Mouse (Mus musculus): Measurements from ENCODE around the gene Acsbg2.

Acsbg2 gene

GRCm38 (mm10) chr17:56871767-56872166 lies 2.5 kb downstream of the Acsbg2 start:
- DNase-seq (ENCODE audit: low read depth, low spot score), result no peak

- no peak for DNase-seq (ENCODE audit: low read depth, low spot score)
These were observed 3.8 kb downstream of the Acsbg2 start for GRCm38 (mm10) chr17:56870287-56870953.

GRCm38 (mm10) chr17:56869481-56869977 lies 4.7 kb downstream of the Acsbg2 start:
- DNase-seq (ENCODE audit: low read depth, low spot score), result no peak

GRCm38 (mm10) chr17:56866071-56866470 lies 8.2 kb downstream of the Acsbg2 start:
- no peak for DNase-seq (ENCODE audit: low read depth, low spot score)

GRCm38 (mm10) chr17:56861197-56861596 lies 13.1 kb downstream of the Acsbg2 start:
- DNase-seq (ENCODE audit: low read depth, low spot score), result no peak

- no peak for DNase-seq (ENCODE audit: low read depth, low spot score)
These were observed 15.3 kb downstream of the Acsbg2 start for GRCm38 (mm10) chr17:56858922-56859321.

GRCm38 (mm10) chr17:56858216-56858615 lies 16.0 kb downstream of the Acsbg2 start:
- peak; percentile 60 for DNase-seq (ENCODE audit: low read depth, low spot score)

GRCm38 (mm10) chr17:56855421-56855820 lies 18.8 kb downstream of the Acsbg2 start:
- no peak for DNase-seq (ENCODE audit: low read depth, low spot score)

- DNase-seq (ENCODE audit: low read depth, low spot score), result peak; percentile 10
These were observed 23.1 kb downstream of the Acsbg2 start for GRCm38 (mm10) chr17:56851167-56851566.

GRCm38 (mm10) chr17:56849710-56850109 lies 24.5 kb downstream of the Acsbg2 start:
- DNase-seq (ENCODE audit: low read depth, low spot score), result no peak

- no peak for DNase-seq (ENCODE audit: low read depth, low spot score)
These were observed 25.5 kb downstream of the Acsbg2 start for GRCm38 (mm10) chr17:56848785-56849184.

- no peak for DNase-seq (ENCODE audit: low read depth, low spot score)
These were observed 30.6 kb downstream of the Acsbg2 start for GRCm38 (mm10) chr17:56843678-56844077.

GRCm38 (mm10) chr17:56842173-56842572 lies 32.1 kb downstream of the Acsbg2 start:
- DNase-seq (ENCODE audit: low read depth, low spot score), result no peak

- no peak for DNase-seq (ENCODE audit: low read depth, low spot score)
These were observed 33.7 kb downstream of the Acsbg2 start for GRCm38 (mm10) chr17:56840524-56840923.

- DNase-seq (ENCODE audit: low read depth, low spot score), result no peak
These were observed 37.9 kb downstream of the Acsbg2 start for GRCm38 (mm10) chr17:56836336-56836735.

GRCm38 (mm10) chr17:56833381-56833780 lies 40.9 kb downstream of the Acsbg2 start:
- no peak for DNase-seq (ENCODE audit: low read depth, low spot score)

- no peak for DNase-seq (ENCODE audit: low read depth, low spot score)
These were observed 41.3 kb downstream of the Acsbg2 start for GRCm38 (mm10) chr17:56832918-56833317.

GRCm38 (mm10) chr17:56831111-56831816 lies 43.0 kb downstream of the Acsbg2 start:
- DNase-seq (ENCODE audit: low read depth, low spot score), result peak; percentile 99

- DNase-seq (ENCODE audit: low read depth, low spot score), result peak; percentile 6
These were observed 43.7 kb downstream of the Acsbg2 start, which contains the start of gene Rfx2 for GRCm38 (mm10) chr17:56830411-56831110. Gene Rfx2 (minus strand): TSS chr17:56831013.

GRCm38 (mm10) chr17:56829795-56830194 lies 44.5 kb downstream of the Acsbg2 start:
- peak; percentile 8 for DNase-seq (ENCODE audit: low read depth, low spot score)

GRCm38 (mm10) chr17:56829171-56829570 lies 45.1 kb downstream of the Acsbg2 start:
- no peak for DNase-seq (ENCODE audit: low read depth, low spot score)

- DNase-seq (ENCODE audit: low read depth, low spot score), result peak; percentile 73
These were observed 47.5 kb downstream of the Acsbg2 start for GRCm38 (mm10) chr17:56826718-56827117.

All from brain, adult 2 months (tissue).